Mouse (Mus musculus) liver, embryonic 16.5 days (tissue): ENCODE results near the gene Astn1. TPM values are rescaled to one million over a fixed set of nuclear protein-coding genes. Genes with fewer than 3 reads are reported as not detected.

Source experiments
- ATAC-seq: fragments of 200-750 bp; cut with Nextera tagmentation; 2 replicates; pipeline ENCODE4 v1.8.0; 2017; ENCODE audit warnings: low read depth, mild to moderate bottlenecking, moderate number of reproducible peaks, moderate library complexity
- H3K27ac ChIP-seq: fragments of 300-500 bp; sonication (generic); 2 replicates; pipeline ENCODE4 v1.5.1; 2014; ENCODE audit warnings: mild to moderate bottlenecking, low read length
- H3K27me3 ChIP-seq: fragments of 300-500 bp; sonication (generic); 2 replicates; pipeline ENCODE4 v1.6.1; 2014; ENCODE audit warnings: low read depth, low read length, mixed read lengths; ENCODE audit not compliant: control insufficient read depth, insufficient read depth
- H3K36me3 ChIP-seq: fragments of 300-500 bp; sonication (generic); 2 replicates; pipeline ENCODE4 v1.6.1; 2014; ENCODE audit warnings: mild to moderate bottlenecking; ENCODE audit not compliant: control insufficient read depth, insufficient read depth
- H3K4me1 ChIP-seq: fragments of 300-500 bp; sonication (generic); 2 replicates; pipeline ENCODE4 v1.6.1; 2014; ENCODE audit warnings: low read depth, low read length, mixed read lengths; ENCODE audit not compliant: control insufficient read depth
- H3K4me2 ChIP-seq: fragments of 300-500 bp; sonication (generic); 2 replicates; pipeline ENCODE4 v1.6.1; 2014; ENCODE audit warnings: low read depth, low read length, mixed read lengths
- H3K4me3 ChIP-seq: fragments of 300-500 bp; sonication (generic); 2 replicates; pipeline ENCODE4 v1.5.1; 2014; ENCODE audit warnings: low read depth, mild to moderate bottlenecking, low read length
- H3K9ac ChIP-seq: fragments of 300-500 bp; sonication (generic); 2 replicates; pipeline ENCODE4 v1.6.1; 2014; ENCODE audit warnings: low read depth, low read length
- H3K9me3 ChIP-seq: fragments of 300-500 bp; sonication (generic); replicated peaks from 2 replicates; pipeline ENCODE4 v1.6.1; 2016; ENCODE audit warnings: low read length; ENCODE audit not compliant: control insufficient read depth
- WGBS: fragments of 180-500 bp; shearing (Covaris S2); extraction: QIAGEN DNeasy Blood & Tissue Kit; methylation state at CpG from one replicate; pipeline ENCODE4 v1.1.7; 2014; ENCODE audit not compliant: insufficient replicate concordance; 5-methylcytosine and 5-hydroxymethylcytosine counted together
- polyA plus RNA-seq: library from polyadenylated mRNA; unstranded; fragments of >200 nt; fragmentation: Nextera tagmentation; extraction: Ambion mirVana; gene quantifications from 2 replicates; pipeline ENCODE4 v1.2.1, GENCODE M21; 2015

The Astn1 gene
- polyA plus RNA-seq, result 0.01 TPM in 1 of 2 replicates, not detected in the other

DNA sequence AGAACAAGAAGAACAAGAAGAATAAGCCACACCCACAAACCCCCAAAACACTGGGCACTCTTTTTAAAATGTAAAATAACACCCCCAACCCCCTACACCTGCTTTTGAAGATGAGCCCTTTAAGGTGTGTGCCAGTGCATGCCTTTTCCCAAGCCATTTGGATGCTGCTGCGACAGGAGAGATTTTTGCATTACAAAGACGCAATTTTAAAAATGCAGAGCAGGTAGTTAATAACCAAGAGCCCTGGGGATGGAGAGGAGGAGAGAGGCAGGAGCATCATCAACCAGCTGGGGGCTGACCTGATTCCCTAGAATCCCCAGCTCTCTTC is at the start of gene Astn1:
Gene Astn1, plus strand, starts transcription at position 310 of the 328 bp plus-strand sequence.
- Histone ChIP-seq H3K9me3 (no peaks in the 10 kb centered on the region), H3K4me1 (no peaks in the 10 kb centered on the region), H3K27me3 (peaks cover 7% of the 10 kb centered on the region), H3K4me2 (no peak within 1 kb of the TSS), H3K4me3 (no peak within 1 kb of the TSS), H3K9ac (no peak within 1 kb of the TSS), H3K27ac (no peak within 1 kb of the TSS), H3K36me3 (no peaks in the 10 kb centered on the region)
- no peak for ATAC-seq
- WGBS, result 0% methylated on average over 2 of the region's 2 CpGs

DNA sequence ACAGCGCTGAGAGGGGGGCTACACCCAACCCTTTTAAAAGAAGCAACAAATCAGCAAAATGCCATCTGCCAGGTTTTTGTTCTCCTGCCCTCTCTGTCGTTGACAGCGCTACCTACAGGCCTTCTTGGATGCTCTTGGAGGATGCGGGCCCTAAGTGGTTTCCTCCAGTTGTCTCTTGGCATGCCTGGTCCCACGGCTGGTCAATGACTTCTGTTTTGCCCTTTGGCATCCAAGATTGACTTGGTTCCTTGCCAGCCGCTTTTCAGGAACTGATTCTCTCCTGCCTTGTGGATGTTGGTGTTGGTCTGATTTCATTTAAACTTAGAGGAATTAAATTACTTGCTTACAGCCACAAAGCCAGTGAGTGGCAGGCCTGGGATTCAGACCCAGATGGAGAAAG is 38.7 kb upstream of the Astn1 start:
- Histone ChIP-seq H3K4me1 (no peaks in the 10 kb centered on the region), H3K27me3 (no peaks in the 10 kb centered on the region), H3K4me3 (no peak overlapping the region), H3K9ac (no peak overlapping the region), H3K36me3 (no peaks in the 10 kb centered on the region), H3K27ac (no peak overlapping the region), H3K4me2 (no peak overlapping the region), H3K9me3 (no peaks in the 10 kb centered on the region)
- WGBS, result 64% methylated on average over 6 of the region's 6 CpGs
- ATAC-seq, result no peak

GRCm38 (mm10) chr1:158328126-158328525 is 33.9 kb upstream of the Astn1 start:
- no peak overlapping the region for H3K4me3 ChIP-seq
- ATAC-seq, result no peak
- no peaks in the 10 kb centered on the region for H3K27me3 ChIP-seq
- 55% methylated on average over 5 of the region's 5 CpGs for WGBS
- H3K9ac ChIP-seq, result no peak overlapping the region
- no peaks in the 10 kb centered on the region for H3K9me3 ChIP-seq
- no peaks in the 10 kb centered on the region for H3K36me3 ChIP-seq
- no peaks in the 10 kb centered on the region for H3K4me1 ChIP-seq
- no peak overlapping the region for H3K4me2 ChIP-seq
- no peak overlapping the region for H3K27ac ChIP-seq

DNA sequence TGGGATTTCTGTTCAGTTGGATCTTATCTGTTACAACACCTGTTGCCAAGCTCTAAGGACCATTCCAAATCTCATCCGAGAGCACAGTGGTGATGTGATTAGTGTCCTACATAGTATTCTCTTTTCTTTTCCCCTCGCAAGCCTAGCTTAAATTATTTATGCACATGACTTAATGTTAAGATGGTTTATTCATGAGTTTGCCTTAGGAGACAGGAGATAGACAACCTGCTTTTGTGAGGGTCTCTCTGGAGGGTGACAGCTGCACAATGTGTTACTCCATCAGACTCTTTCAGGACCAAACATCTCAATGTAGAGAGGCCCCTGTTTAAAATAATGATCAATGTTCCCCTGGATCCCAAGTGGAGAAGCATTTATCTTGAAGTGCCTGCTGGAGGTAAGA is 33.2 kb upstream of the Astn1 start:
- Histone ChIP-seq H3K27me3 (no peaks in the 10 kb centered on the region), H3K4me3 (no peak overlapping the region), H3K9me3 (no peaks in the 10 kb centered on the region), H3K9ac (no peak overlapping the region), H3K27ac (no peak overlapping the region), H3K36me3 (no peaks in the 10 kb centered on the region), H3K4me2 (no peak overlapping the region), H3K4me1 (no peaks in the 10 kb centered on the region)
- ATAC-seq, result no peak
- 58% methylated on average over 2 of the region's 2 CpGs for WGBS

- Histone ChIP-seq H3K4me3 (no peak overlapping the region), H3K36me3 (no peaks in the 10 kb centered on the region), H3K27ac (no peak overlapping the region), H3K27me3 (no peaks in the 10 kb centered on the region), H3K4me1 (no peaks in the 10 kb centered on the region), H3K4me2 (no peak overlapping the region), H3K9me3 (no peaks in the 10 kb centered on the region; the same call in 1 of the 2 replicates), H3K9ac (no peak overlapping the region)
- ATAC-seq, result no peak
- WGBS, result 41% methylated on average over 6 of the region's 6 CpGs
Measured at GRCm38 (mm10) chr1:158343243-158343714, 18.8 kb upstream of the Astn1 start.

GRCm38 (mm10) chr1:158353656-158354371 is 8.3 kb upstream of the Astn1 start:
- no peak for ATAC-seq
- Histone ChIP-seq H3K9ac (no peak overlapping the region), H3K4me3 (no peak overlapping the region), H3K4me1 (no peaks in the 10 kb centered on the region), H3K36me3 (no peaks in the 10 kb centered on the region), H3K9me3 (no peaks in the 10 kb centered on the region), H3K4me2 (no peak overlapping the region), H3K27ac (no peak overlapping the region), H3K27me3 (peaks cover 20% of the 10 kb centered on the region)
- 49% methylated on average over 5 of the region's 5 CpGs for WGBS

DNA sequence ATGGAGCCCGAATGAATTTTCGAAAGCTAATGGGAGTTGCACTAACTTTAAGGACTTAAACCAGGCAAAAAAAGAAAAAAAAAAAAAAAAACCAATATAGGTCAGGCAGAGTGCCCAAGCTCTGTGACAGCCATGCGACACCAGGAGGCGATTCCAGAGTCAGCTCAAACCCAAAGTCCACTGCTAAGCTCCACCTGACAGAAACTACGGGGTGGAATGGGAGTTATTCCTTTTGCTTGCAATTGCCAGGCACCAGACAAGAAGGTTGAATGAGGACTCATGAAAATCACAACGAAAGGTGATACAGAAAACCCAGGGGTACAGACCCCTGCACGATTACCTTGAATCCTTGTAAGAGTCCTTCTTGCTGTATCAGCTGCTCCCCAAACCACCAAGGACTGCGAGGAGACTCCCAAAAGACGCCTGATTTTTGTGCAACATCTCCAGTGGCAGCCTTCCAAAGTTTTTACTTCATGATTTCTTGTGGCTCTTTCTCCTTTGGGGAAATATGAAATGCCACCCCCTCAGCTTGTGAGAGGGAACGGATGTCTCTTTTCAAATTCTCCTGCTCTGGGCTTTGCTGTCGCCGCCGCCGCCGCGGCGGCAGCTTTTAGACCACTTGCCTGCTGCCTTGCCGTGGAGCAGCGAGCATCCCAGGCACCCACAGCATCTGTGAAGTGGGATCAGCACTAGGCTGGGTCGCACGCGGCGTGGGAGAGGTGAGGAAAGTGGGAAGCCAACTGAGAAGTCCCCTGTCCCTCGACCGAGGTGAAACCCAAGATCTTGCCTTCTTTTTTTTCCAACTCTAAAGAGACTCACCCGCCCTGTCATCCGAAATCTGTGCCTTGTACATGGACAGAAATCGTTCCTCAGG is 6.7 kb upstream of the Astn1 start:
- Histone ChIP-seq H3K4me3 (peak overlapping the region; percentile 42), H3K4me1 (no peaks in the 10 kb centered on the region), H3K9ac (no peak overlapping the region), H3K27me3 (peaks cover 20% of the 10 kb centered on the region), H3K27ac (no peak overlapping the region), H3K36me3 (no peaks in the 10 kb centered on the region), H3K4me2 (peak overlapping the region; percentile 53), H3K9me3 (no peaks in the 10 kb centered on the region)
- 9% methylated on average over 28 of the region's 28 CpGs for WGBS
- ATAC-seq, result no peak

GRCm38 (mm10) chr1:158356051-158356461 is 6.0 kb upstream of the Astn1 start, which contains the start of gene Brinp2:
Gene Brinp2 (minus strand): TSS chr1:158356326.
- no peaks in the 10 kb centered on the region for H3K9me3 ChIP-seq
- H3K36me3 ChIP-seq, result no peaks in the 10 kb centered on the region
- ATAC-seq, result peak; percentile 51; the same call in 1 of the 2 replicates
- no peak within 1 kb of the TSS for H3K27ac ChIP-seq
- peak within 1 kb of the TSS; percentile 53 for H3K4me2 ChIP-seq
- WGBS, result under 1% methylated on average over 30 of the region's 30 CpGs
- peaks cover 20% of the 10 kb centered on the region for H3K27me3 ChIP-seq
- H3K9ac ChIP-seq, result no peak within 1 kb of the TSS
- H3K4me1 ChIP-seq, result no peaks in the 10 kb centered on the region
- peak within 1 kb of the TSS; percentile 42 for H3K4me3 ChIP-seq
